Comparison of ENCODE assay signal across 7 mouse cellular contexts in the genomic region with DNA sequence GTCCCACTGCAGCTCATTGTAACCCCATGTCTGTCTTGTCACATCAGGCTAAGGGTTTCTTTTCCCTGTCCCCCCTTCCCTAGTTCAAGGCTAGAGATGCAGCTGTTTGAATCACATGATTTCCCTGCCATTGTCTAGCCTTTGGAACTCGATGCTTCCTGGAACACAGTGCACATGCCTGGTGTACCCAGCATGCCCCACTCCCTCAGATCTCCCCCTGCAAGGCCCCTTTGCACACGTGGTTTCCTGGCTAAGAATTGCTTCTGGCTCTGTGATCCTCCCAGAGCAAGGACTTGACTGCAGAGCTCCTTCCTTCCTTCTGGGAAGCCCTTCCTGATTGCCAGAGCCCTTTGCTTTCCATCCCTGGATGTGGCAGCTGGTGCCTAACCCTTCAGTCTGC. TPM values are rescaled to one million over a fixed set of nuclear protein-coding genes. Genes with fewer than 3 reads are reported as not detected.
A peak's percentile ranks its signal among the peaks of the same experiment; 100 is the strongest.
DNase-seq lines count a peak whose midpoint lies in the region; ATAC-seq and TF ChIP-seq lines count a peak whose summit lies in the region.
"Not testable (repeated sequence)": the region's sequence is repeated elsewhere in the genome, so short reads cannot be mapped to it uniquely, and the experiment has no call there.

No protein-coding gene starts in this region.

- peak; percentile 13 for DNase-seq in embryo, embryonic 11 days
- DNase-seq in heart, adult 11 months = peak; percentile 96
- peak; percentile 29 for DNase-seq in heart, postnatal 0 days (ENCODE audit: low spot score)
- DNase-seq in liver, postnatal 0 days = not testable (repeated sequence)
- DNase-seq in retina, postnatal 1 day = peak; percentile 21
- peak; percentile 39 for DNase-seq in thymus, postnatal 4 days

- H3K4me2 ChIP-seq in heart, postnatal 0 days (ENCODE audit: low read depth, low read length); kidney, embryonic 16.5 days (replicated peaks; ENCODE audit: low read depth, low read length); liver, postnatal 0 days (ENCODE audit: low read depth, low read length): not testable (repeated sequence)

- not testable (repeated sequence) for H3K4me3 ChIP-seq in heart, postnatal 0 days (ENCODE audit: low read depth, low read length); kidney, embryonic 16.5 days (ENCODE audit: low read length); liver, postnatal 0 days (ENCODE audit: low read depth, low read length)

- peak overlapping the region; percentile 75 for H3K27ac ChIP-seq in heart, postnatal 0 days (ENCODE audit: low read depth)
- H3K27ac ChIP-seq in kidney, embryonic 16.5 days (ENCODE audit: low read length) = 0 out of 2 replicates have a peak overlapping the region, but pooled peaks have one; percentile 29
- H3K27ac ChIP-seq in liver, postnatal 0 days (ENCODE audit: low read depth) = not testable (repeated sequence)

- not testable (repeated sequence) for H3K9me3 ChIP-seq in heart, postnatal 0 days (replicated peaks; ENCODE audit: control insufficient read depth, low read length); kidney, embryonic 16.5 days (ENCODE audit: low read length); liver, postnatal 0 days (ENCODE audit: low read length)

- H3K27me3 ChIP-seq in heart, postnatal 0 days (ENCODE audit: control insufficient read depth, insufficient read depth, low read length); kidney, embryonic 16.5 days (ENCODE audit: insufficient read depth, low read length); liver, postnatal 0 days (ENCODE audit: insufficient read depth, low read length): not testable (repeated sequence)

- WGBS in heart, postnatal 0 days = 11% methylated on average over 2 of the region's 2 CpGs
- 4% methylated on average over 2 of the region's 2 CpGs for WGBS in kidney, embryonic 16.5 days
- 7% methylated on average over 2 of the region's 2 CpGs for WGBS in liver, postnatal 0 days (ENCODE audit: insufficient replicate concordance)

- H3K36me3 ChIP-seq in heart, postnatal 0 days (replicated peaks; ENCODE audit: control insufficient read depth, insufficient read depth, low read length); kidney, embryonic 16.5 days (ENCODE audit: insufficient read depth, low read length); liver, postnatal 0 days (replicated peaks; ENCODE audit: insufficient read depth, low read length): not testable (repeated sequence)

- H3K4me1 ChIP-seq in heart, postnatal 0 days (ENCODE audit: control insufficient read depth, insufficient read depth); kidney, embryonic 16.5 days (ENCODE audit: insufficient read depth, low read length); liver, postnatal 0 days (ENCODE audit: insufficient read depth): not testable (repeated sequence)

- ATAC-seq in heart, postnatal 0 days (ENCODE audit: insufficient read depth, low read depth) = peak; percentile 79
- not testable (repeated sequence) for ATAC-seq in kidney, embryonic 16.5 days (ENCODE audit: low FRiP score, low TSS enrichment)
- peak; percentile 29; the same call in 1 of the 2 replicates for ATAC-seq in liver, postnatal 0 days

- not testable (repeated sequence) for TF ChIP-seq EP300 in heart, postnatal 0 days (IDR thresholded peaks at IDR 0.05; ENCODE audit: low read depth); liver, postnatal 0 days (IDR thresholded peaks at IDR 0.05; ENCODE audit: low read depth)

- H3K9ac ChIP-seq in heart, postnatal 0 days (replicated peaks; ENCODE audit: low read depth, low read length); kidney, embryonic 16.5 days (replicated peaks; ENCODE audit: low read length); liver, postnatal 0 days (replicated peaks): not testable (repeated sequence)

- TF ChIP-seq CTCF in heart, postnatal 0 days (IDR thresholded peaks at IDR 0.05; ENCODE audit: low read depth); liver, postnatal 0 days (IDR thresholded peaks at IDR 0.05; ENCODE audit: low read depth): not testable (repeated sequence)

RNA-seq across cellular contexts. Expression of a gene that starts 12.3 kb away (rescaled TPM):
- total RNA-seq in heart, postnatal 0 days (2014; rRNA removed; ENCODE audit: low replicate concordance) = 0.50 and 6.0 TPM in 2 replicates
- polyA plus RNA-seq in heart, postnatal 0 days (2015; fragmentation: Nextera tagmentation; extraction: Ambion mirVana) = 0.19 and 0.23 TPM in 2 replicates
- 0.12 and 0.19 TPM in 2 replicates for polyA plus RNA-seq in kidney, embryonic 16.5 days (2015; fragmentation: Nextera tagmentation; extraction: Ambion mirVana)
- 2.2 and 2.6 TPM in 2 replicates for polyA plus RNA-seq in liver, postnatal 0 days (2015; fragmentation: Nextera tagmentation; extraction: Ambion mirVana)

RNA-seq across cellular contexts. Expression of a gene that starts 32.3 kb away (rescaled TPM):
- total RNA-seq in heart, postnatal 0 days (2014; rRNA removed; ENCODE audit: low replicate concordance) = 3.5 and 3.7 TPM in 2 replicates
- polyA plus RNA-seq in heart, postnatal 0 days (2015; fragmentation: Nextera tagmentation; extraction: Ambion mirVana) = 0.77 and 0.79 TPM in 2 replicates
- polyA plus RNA-seq in kidney, embryonic 16.5 days (2015; fragmentation: Nextera tagmentation; extraction: Ambion mirVana) = 1.3 TPM in 2 replicates
- polyA plus RNA-seq in liver, postnatal 0 days (2015; fragmentation: Nextera tagmentation; extraction: Ambion mirVana) = 8.9 and 9.6 TPM in 2 replicates

RNA-seq across cellular contexts. Expression of a gene that starts 48.6 kb away (rescaled TPM):
- total RNA-seq in heart, postnatal 0 days (2014; rRNA removed; ENCODE audit: low replicate concordance) = 1.3 and 2.3 TPM in 2 replicates
- polyA plus RNA-seq in heart, postnatal 0 days (2015; fragmentation: Nextera tagmentation; extraction: Ambion mirVana) = 1.5 and 2.2 TPM in 2 replicates
- polyA plus RNA-seq in kidney, embryonic 16.5 days (2015; fragmentation: Nextera tagmentation; extraction: Ambion mirVana) = 1.8 and 3.1 TPM in 2 replicates
- 55.5 and 56.7 TPM in 2 replicates for polyA plus RNA-seq in liver, postnatal 0 days (2015; fragmentation: Nextera tagmentation; extraction: Ambion mirVana)

Comparison
In these comparisons a context has a peak if more than half of its experiments do, and no peak if none do; other contexts are left out.
1. RNA of a gene that starts 48.6 kb away (polyA plus RNA-seq): 55.5 to 56.7 TPM in liver, postnatal 0 days; 1.8 to 3.1 TPM in kidney, embryonic 16.5 days and 1.5 to 2.2 TPM in heart, postnatal 0 days; every median in the first group is over 10 times any median in the second.